Mouse (Mus musculus) v-Abl transformed pro-B cells (cell line): ENCODE data around the gene Aff3.

ENCODE experiments used
- in situ Hi-C, 2 experiments: fragments of 400-800 bp; cut with MboI; formaldehyde crosslinking; loops; one replicate each; pipeline ENCODE4 v1.15.1; 2025; ENCODE audit not compliant: unreplicated experiment in 2 of 2

Gene Aff3

GRCm38 (mm10) chr1:38362275-38362674 is 302.5 kb downstream of the Aff3 start:
- in situ Hi-C loops, result no loop called here

GRCm38 (mm10) chr1:38358797-38359349 is 305.9 kb downstream of the Aff3 start:
- in situ Hi-C loops, result no loop called here

GRCm38 (mm10) chr1:38357933-38358796 is 306.6 kb downstream of the Aff3 start:
- in situ Hi-C loops, result no loop called here

GRCm38 (mm10) chr1:38354585-38354984 is 310.2 kb downstream of the Aff3 start:
- in situ Hi-C loops, result no loop called here

GRCm38 (mm10) chr1:38347346-38347745 is 317.4 kb downstream of the Aff3 start:
- in situ Hi-C loops, result no loop called here

- in situ Hi-C loops, result no loop called here
Measured at GRCm38 (mm10) chr1:38334206-38334605, 330.5 kb downstream of the Aff3 start.

GRCm38 (mm10) chr1:38332919-38333318 is 331.8 kb downstream of the Aff3 start:
- in situ Hi-C loops, result no loop called here

GRCm38 (mm10) chr1:38324206-38324605 is 340.5 kb downstream of the Aff3 start:
- in situ Hi-C loops, result no loop called here

- in situ Hi-C loops, result no loop called here
Measured at GRCm38 (mm10) chr1:38321861-38322260, 342.9 kb downstream of the Aff3 start.

GRCm38 (mm10) chr1:38320971-38321305 is 343.8 kb downstream of the Aff3 start:
- in situ Hi-C loops, result no loop called here

- in situ Hi-C loops, result no loop called here
Measured at GRCm38 (mm10) chr1:38320126-38320970, 344.4 kb downstream of the Aff3 start.

- in situ Hi-C loops, result no loop called here
Measured at GRCm38 (mm10) chr1:38318614-38319013, 346.1 kb downstream of the Aff3 start.

- in situ Hi-C loops, result no loop called here
Measured at GRCm38 (mm10) chr1:38315992-38316391, 348.8 kb downstream of the Aff3 start.

GRCm38 (mm10) chr1:38310496-38310895 is 354.3 kb downstream of the Aff3 start:
- in situ Hi-C loops, result no loop called here

- in situ Hi-C loops, result no loop called here
Measured at GRCm38 (mm10) chr1:38310076-38310475, 354.7 kb downstream of the Aff3 start.

GRCm38 (mm10) chr1:38309341-38309740 is 355.4 kb downstream of the Aff3 start:
- in situ Hi-C loops, result no loop called here

GRCm38 (mm10) chr1:38308705-38308996 is 356.1 kb downstream of the Aff3 start:
- in situ Hi-C loops, result no loop called here

GRCm38 (mm10) chr1:38307821-38308704 is 356.7 kb downstream of the Aff3 start:
- in situ Hi-C loops, result no loop called here

GRCm38 (mm10) chr1:38307234-38307633 is 357.5 kb downstream of the Aff3 start:
- in situ Hi-C loops, result no loop called here

- in situ Hi-C loops, result no loop called here
Measured at GRCm38 (mm10) chr1:38306146-38306545, 358.6 kb downstream of the Aff3 start.

- in situ Hi-C loops, result no loop called here
Measured at GRCm38 (mm10) chr1:38304376-38304775, 360.4 kb downstream of the Aff3 start.
